Comparison of ENCODE assay signal across 27 mouse cellular contexts in genomic region chr2:130568921-130569320, GRCm38 (mm10). TPM values are rescaled to one million over a fixed set of nuclear protein-coding genes. Genes with fewer than 3 reads are reported as not detected.
"Had no signal": no experiment of that assay in that cellular context is flagged by ENCODE, and none has a peak within 500 bp of the region (broad histone marks: within the 10 kb centered on the region; RNA-seq: fewer than 3 reads in every experiment).

No protein-coding gene starts in this region.

- H3K9ac ChIP-seq: limb, embryonic 13.5 days; liver, embryonic 15.5 days; midbrain, embryonic 12.5 days; midbrain, embryonic 15.5 days; neural tube, embryonic 12.5 days; neural tube, embryonic 15.5 days had no signal

- H3K9me3 ChIP-seq: limb, embryonic 10.5 days; limb, embryonic 13.5 days; liver, embryonic 15.5 days; midbrain, embryonic 12.5 days; midbrain, embryonic 15.5 days; neural tube, embryonic 12.5 days; neural tube, embryonic 15.5 days had no signal

- H3K27ac ChIP-seq: limb, embryonic 10.5 days; limb, embryonic 13.5 days; liver, embryonic 15.5 days; midbrain, embryonic 12.5 days; midbrain, embryonic 15.5 days; neural tube, embryonic 12.5 days; neural tube, embryonic 15.5 days; stomach, postnatal 0 days had no signal

- DNase-seq: lung, adult 2 months; lung, postnatal 14 days; lung, postnatal 4 days; right cerebral cortex, adult 18-20 months; right cerebral cortex, postnatal 14 days; right cerebral cortex, postnatal 4 days; thymus, adult 2 months; thymus, postnatal 14 days; thymus, postnatal 4 days had no signal

- H3K4me3 ChIP-seq: limb, embryonic 10.5 days; limb, embryonic 13.5 days; liver, embryonic 15.5 days; midbrain, embryonic 12.5 days; midbrain, embryonic 15.5 days; neural tube, embryonic 12.5 days; neural tube, embryonic 15.5 days had no signal

- ATAC-seq: hindbrain, embryonic 16.5 days; intestine, embryonic 16.5 days; midbrain, embryonic 15.5 days had no signal

- H3K4me2 ChIP-seq: limb, embryonic 13.5 days; liver, embryonic 11.5 days; liver, embryonic 15.5 days; midbrain, embryonic 12.5 days; midbrain, embryonic 15.5 days; neural tube, embryonic 12.5 days; neural tube, embryonic 15.5 days had no signal

RNA-seq across cellular contexts. Expression of gene Oxt, which starts 7.1 kb away (rescaled TPM):
- total RNA-seq: layer of hippocampus, adult 18-20 months; layer of hippocampus, postnatal 14 days; left cerebral cortex, adult 18-20 months; megakaryocyte progenitor cell, adult 5-6 weeks; megakaryocyte-erythroid progenitor cell, adult 5-6 weeks had no signal
- polyA plus RNA-seq: intestine, embryonic 16.5 days; limb, embryonic 10.5 days; limb, embryonic 13.5 days; liver, embryonic 11.5 days; liver, embryonic 15.5 days; lung, adult 2 months; lung, embryonic 16.5 days; midbrain, embryonic 12.5 days; neural tube, embryonic 12.5 days; neural tube, embryonic 15.5 days; stomach, embryonic 14.5 days; stomach, postnatal 0 days had no signal

RNA-seq across cellular contexts. Expression of gene Avp, which starts 13.4 kb away (rescaled TPM):
- total RNA-seq: megakaryocyte progenitor cell, adult 5-6 weeks; megakaryocyte-erythroid progenitor cell, adult 5-6 weeks had no signal
- polyA plus RNA-seq: hindbrain, embryonic 16.5 days; intestine, embryonic 16.5 days; limb, embryonic 10.5 days; limb, embryonic 13.5 days; liver, embryonic 11.5 days; liver, embryonic 15.5 days; lung, embryonic 16.5 days; midbrain, embryonic 12.5 days; neural tube, embryonic 12.5 days; neural tube, embryonic 15.5 days; stomach, embryonic 14.5 days had no signal
